Mouse (Mus musculus) lung, postnatal 4 days (tissue): ENCODE data around the gene Pla2g5.
"Not testable (repeated sequence)": the region's sequence is repeated elsewhere in the genome, so short reads cannot be mapped to it uniquely, and the experiment has no call there.

ENCODE experiments used
- DNase-seq, 2 experiments: peaks; one replicate each; pipeline ENCODE4 v3.0.0; 2021

Gene Pla2g5

GRCm38 (mm10) chr4:138856491-138856890, 6.8 kb downstream of the Pla2g5 start:
- DNase-seq = peak; percentile 73 to 83

GRCm38 (mm10) chr4:138855092-138855632, 8.1 kb downstream of the Pla2g5 start:
- DNase-seq = no peak

GRCm38 (mm10) chr4:138852961-138853360, 10.3 kb downstream of the Pla2g5 start:
- DNase-seq = no peak

- peak; percentile 56 to 81 for DNase-seq
Measured at GRCm38 (mm10) chr4:138851463-138851862, 11.8 kb downstream of the Pla2g5 start.

- DNase-seq = peak; percentile 51 to 55
Measured at GRCm38 (mm10) chr4:138841386-138841785, 21.9 kb downstream of the Pla2g5 start.

- no peak for DNase-seq
Measured at GRCm38 (mm10) chr4:138840726-138841125, 22.6 kb downstream of the Pla2g5 start.

GRCm38 (mm10) chr4:138839806-138840205, 23.5 kb downstream of the Pla2g5 start:
- no peak for DNase-seq

GRCm38 (mm10) chr4:138827147-138827546, 36.1 kb downstream of the Pla2g5 start:
- no peak for DNase-seq

- peak in 1 of 2 experiments; percentile 45 for DNase-seq
Measured at GRCm38 (mm10) chr4:138825751-138826567, 37.3 kb downstream of the Pla2g5 start.

GRCm38 (mm10) chr4:138824660-138825059, 38.6 kb downstream of the Pla2g5 start:
- peak in 1 of 2 experiments; percentile 11 for DNase-seq

- DNase-seq = not testable (repeated sequence)
Measured at GRCm38 (mm10) chr4:138824161-138824560, 39.1 kb downstream of the Pla2g5 start.

- DNase-seq = no peak
Measured at GRCm38 (mm10) chr4:138821036-138821435, 42.2 kb downstream of the Pla2g5 start.

- peak; percentile 19 to 54 for DNase-seq
Measured at GRCm38 (mm10) chr4:138819101-138819500, 44.2 kb downstream of the Pla2g5 start.

GRCm38 (mm10) chr4:138817736-138818135, 45.5 kb downstream of the Pla2g5 start:
- DNase-seq = peak in 1 of 2 experiments; percentile 10

GRCm38 (mm10) chr4:138816166-138816565, 47.1 kb downstream of the Pla2g5 start:
- DNase-seq = no peak

GRCm38 (mm10) chr4:138806920-138807541, 56.3 kb downstream of the Pla2g5 start:
- DNase-seq = peak in 1 of 2 experiments; percentile 57

- no peak for DNase-seq
Measured at GRCm38 (mm10) chr4:138806160-138806559, 57.1 kb downstream of the Pla2g5 start.

- no peak for DNase-seq
Measured at GRCm38 (mm10) chr4:138805248-138805647, 58.0 kb downstream of the Pla2g5 start.

GRCm38 (mm10) chr4:138802917-138803316, 60.4 kb downstream of the Pla2g5 start:
- DNase-seq = no peak

- DNase-seq = no peak
Measured at GRCm38 (mm10) chr4:138801631-138802030, 61.7 kb downstream of the Pla2g5 start.

- DNase-seq = peak in 1 of 2 experiments; percentile 57
Measured at GRCm38 (mm10) chr4:138800134-138800744, 63.0 kb downstream of the Pla2g5 start.

GRCm38 (mm10) chr4:138797217-138797570, 66.1 kb downstream of the Pla2g5 start:
- no peak for DNase-seq

GRCm38 (mm10) chr4:138796513-138797216, 66.6 kb downstream of the Pla2g5 start:
- DNase-seq = no peak
